Mouse (Mus musculus): Measurements from ENCODE around the gene Tmem132e. TPM values are rescaled to one million over a fixed set of nuclear protein-coding genes. Genes with fewer than 3 reads are reported as not detected.

Tmem132e gene
- polyA plus RNA-seq, 1 experiment from 2014 or later: 0.04 TPM

DNA sequence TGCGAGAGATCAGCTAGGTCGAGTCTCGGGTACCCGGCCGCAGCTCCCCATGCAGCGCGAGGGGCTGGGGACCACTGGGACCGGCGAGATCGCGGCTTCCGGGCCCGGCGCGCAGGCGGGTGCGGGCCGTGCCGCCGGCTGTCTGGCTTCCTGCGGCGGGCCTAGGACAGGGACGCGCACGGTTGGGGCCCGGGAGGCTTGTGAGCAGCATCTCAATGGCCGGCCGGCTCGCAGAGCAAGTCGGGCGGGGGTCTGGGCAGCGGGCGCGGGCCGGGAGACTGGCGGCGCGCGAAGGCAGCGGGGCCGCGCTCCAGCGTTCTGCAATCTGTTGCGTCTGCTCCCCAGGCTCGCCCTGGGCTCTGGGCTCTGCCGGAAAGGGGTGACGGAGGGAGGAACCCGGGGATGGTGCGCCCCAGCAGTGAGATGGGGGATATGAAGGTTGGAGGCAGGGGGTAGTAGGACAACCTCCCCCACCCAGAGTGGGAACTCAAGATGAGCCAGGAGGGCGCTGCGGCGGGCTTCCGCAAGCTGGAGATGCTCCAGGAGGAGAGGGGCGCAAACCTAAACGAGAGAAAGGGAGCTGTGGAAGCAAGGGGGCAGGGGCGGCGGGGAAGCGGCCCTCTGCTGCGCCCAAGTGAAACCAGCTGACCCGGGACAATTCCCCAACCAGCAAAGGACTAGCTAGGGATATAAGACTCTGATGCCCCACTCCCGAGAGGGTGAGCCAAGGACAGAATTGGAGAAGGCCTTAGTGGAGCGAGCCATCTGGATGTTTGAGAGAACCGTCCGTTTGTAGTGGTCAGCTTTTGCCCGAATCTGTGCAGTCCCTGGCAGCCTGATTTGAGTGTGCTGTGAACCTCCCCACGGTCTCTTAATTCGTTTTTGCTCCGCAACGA is 944 bp downstream of the Tmem132e start:
- DNase-seq (ENCODE audit: low read depth, low spot score) (no peak), ATAC-seq (no peak)
- in situ Hi-C loops (cut with MboI; ENCODE audit: low pct_unique_long_range_greater_than_20kb): no loop called here
- no peak for TF ChIP-seq CTCF (IDR thresholded peaks at IDR 0.05)
- POLR2A ChIA-PET: no interaction called here
- peaks cover 75% of the 10 kb centered on the region for H3K27me3 ChIP-seq
- CTCF ChIA-PET: no interaction called here

DNA sequence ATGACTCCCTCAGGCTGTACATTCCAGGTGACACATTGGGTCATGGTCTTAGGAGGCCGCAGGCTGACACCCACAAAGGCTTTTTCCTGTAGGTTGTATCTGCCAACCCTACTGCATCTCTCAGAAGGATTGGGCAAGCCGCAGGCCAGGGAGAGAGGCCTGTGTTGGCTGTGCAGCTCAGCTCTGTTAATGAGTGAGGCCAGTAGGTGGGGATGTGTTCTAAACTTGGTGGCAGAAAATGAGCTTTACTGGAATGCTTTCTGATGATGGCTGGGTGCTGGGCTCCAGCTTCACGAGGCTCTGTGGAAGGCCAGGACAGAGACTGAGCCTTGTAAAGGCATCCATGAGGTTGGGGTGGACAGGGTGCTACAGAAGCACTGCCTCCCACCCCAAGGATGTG is 3.6 kb downstream of the Tmem132e start:
- ChIA-PET POLR2A (no interaction called here), CTCF (no interaction called here)
- in situ Hi-C loops (cut with MboI; ENCODE audit: low pct_unique_long_range_greater_than_20kb): no loop called here
- peaks cover 64% of the 10 kb centered on the region for H3K27me3 ChIP-seq
- ATAC-seq: no peak
- TF ChIP-seq CTCF (IDR thresholded peaks at IDR 0.05): no peak
- DNase-seq (ENCODE audit: low read depth, low spot score): no peak

DNA sequence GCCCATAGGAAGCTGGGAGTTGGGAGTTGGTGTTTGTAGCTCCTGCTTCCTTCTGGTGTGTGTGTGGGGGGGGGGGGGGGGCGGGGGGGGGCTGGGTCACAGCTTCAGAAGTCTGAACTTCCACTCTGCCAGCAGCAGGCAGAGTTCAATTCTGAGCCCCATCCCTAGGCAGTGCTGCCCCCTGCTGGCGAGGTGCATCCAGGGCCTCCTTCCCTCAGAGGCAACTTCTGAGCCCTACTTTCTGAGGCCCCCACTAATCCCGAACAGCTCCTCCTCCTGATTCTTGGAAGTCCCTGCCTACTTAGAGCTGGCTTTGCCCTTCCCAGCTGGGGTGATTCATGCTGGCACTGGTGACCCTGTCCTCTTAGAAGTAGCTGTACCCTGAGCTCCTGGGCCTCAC is 10.9 kb downstream of the Tmem132e start:
- peaks cover 18% of the 10 kb centered on the region for H3K27me3 ChIP-seq
- ATAC-seq: no peak
- ChIA-PET POLR2A (no interaction called here), CTCF (interaction anchor here (0.6 kb wide), 1 partner anchor 79 kb away, joined by 3 read pairs; no protein-coding TSS in a partner anchor)
- TF ChIP-seq CTCF (IDR thresholded peaks at IDR 0.05): no peak
- no peak for DNase-seq (ENCODE audit: low read depth, low spot score)
- in situ Hi-C loops (cut with MboI; ENCODE audit: low pct_unique_long_range_greater_than_20kb): loop anchor here (10.0 kb wide), 1 partner anchor 165 kb away; no protein-coding TSS in a partner anchor

DNA sequence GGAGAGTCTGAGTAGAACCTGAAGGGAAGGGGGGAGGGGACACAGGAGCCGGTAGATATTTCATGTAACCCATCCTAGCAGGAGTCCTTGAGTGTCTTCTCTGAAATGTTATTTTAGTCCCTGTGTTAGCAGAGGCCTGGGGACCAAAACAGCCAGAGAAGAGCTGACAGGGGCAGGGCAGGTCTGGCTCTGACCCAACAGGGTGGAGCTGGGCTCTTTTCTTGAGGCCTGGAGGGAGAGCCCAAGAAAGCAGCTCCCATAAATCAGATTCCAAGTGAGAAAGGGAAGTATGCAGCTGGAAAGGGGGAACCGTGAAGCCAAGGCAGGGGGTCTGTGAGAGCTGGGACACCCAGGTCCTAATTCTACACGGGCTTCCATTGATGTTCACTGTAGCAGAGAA is 16.9 kb downstream of the Tmem132e start:
- DNase-seq (ENCODE audit: low read depth, low spot score) (no peak), ATAC-seq (no peak)
- no peak for TF ChIP-seq CTCF (IDR thresholded peaks at IDR 0.05)
- in situ Hi-C loops (cut with MboI; ENCODE audit: low pct_unique_long_range_greater_than_20kb): loop anchor here (10.0 kb wide), 1 partner anchor 171 kb away; no protein-coding TSS in a partner anchor
- CTCF ChIA-PET: no interaction called here
- H3K27me3 ChIP-seq: peaks cover 18% of the 10 kb centered on the region
- POLR2A ChIA-PET: no interaction called here

DNA sequence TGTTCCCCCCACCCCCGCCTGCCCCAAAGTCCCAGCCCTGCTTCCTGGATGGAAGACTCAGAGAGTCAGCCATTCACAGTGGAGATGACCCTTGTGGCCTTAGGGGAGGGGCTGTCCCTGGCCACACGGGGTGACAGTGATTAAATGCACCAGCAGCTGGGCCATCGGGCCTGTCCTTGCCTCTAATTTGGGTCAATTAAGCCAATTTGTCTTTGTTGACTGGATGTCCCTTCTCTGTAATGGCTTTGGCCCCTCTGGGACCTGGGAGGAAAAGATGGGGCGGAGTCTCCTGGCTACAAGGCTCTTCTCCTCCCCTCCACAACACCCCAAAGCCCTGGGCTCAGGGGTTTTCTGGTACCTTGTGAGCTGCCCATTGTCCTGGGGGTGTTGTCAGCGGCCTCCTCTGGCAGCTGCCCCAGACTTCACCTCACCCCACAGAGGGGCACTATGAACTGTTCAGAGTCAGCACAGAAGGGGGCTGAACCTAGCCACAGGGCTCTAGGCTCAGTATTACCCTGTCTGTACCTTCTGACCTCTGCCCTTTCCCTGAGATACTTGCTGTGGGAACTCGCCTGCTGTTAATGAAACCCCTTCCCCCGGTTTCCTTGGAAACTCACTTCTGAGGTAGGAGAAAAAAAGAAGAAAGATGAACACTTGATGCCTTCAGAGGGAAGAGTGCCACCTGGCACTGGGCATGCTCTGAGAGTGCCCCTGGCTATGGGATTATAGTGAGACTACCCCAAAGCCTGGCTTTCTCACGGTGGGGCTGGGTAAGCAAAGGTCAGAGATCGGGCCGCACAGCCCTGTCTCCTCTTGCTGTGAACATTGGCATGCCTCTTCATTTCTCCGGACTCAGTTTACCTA is 17.9 kb downstream of the Tmem132e start:
- no peak for DNase-seq (ENCODE audit: low read depth, low spot score)
- no peak for ATAC-seq
- ChIA-PET CTCF (no interaction called here), POLR2A (no interaction called here)
- in situ Hi-C loops (cut with MboI; ENCODE audit: low pct_unique_long_range_greater_than_20kb): loop anchor here (10.0 kb wide), 1 partner anchor 172 kb away; no protein-coding TSS in a partner anchor
- TF ChIP-seq CTCF (IDR thresholded peaks at IDR 0.05): no peak
- peaks cover 21% of the 10 kb centered on the region for H3K27me3 ChIP-seq

DNA sequence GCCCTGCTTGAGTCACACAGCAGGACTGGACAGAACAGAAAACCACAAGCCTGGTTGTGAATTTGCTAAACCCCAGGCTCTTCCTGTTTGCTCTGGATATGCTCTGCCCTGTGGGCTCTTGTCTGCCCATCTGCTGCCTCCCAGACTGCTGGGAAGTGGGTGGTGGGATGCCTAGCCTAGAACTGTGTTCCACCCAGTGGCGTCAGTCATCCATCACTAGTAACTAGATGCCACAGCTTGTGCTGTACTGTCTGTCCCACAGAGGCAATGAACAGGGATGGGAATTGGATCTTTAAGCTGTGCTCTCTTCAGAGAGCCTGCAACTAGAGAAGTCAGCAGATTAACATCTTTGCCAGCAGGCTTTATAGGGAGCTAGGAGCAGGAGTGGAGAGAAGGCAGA is 23.8 kb downstream of the Tmem132e start:
- CTCF ChIA-PET: no interaction called here
- H3K27me3 ChIP-seq: peaks cover 36% of the 10 kb centered on the region
- ATAC-seq (no peak), DNase-seq (ENCODE audit: low read depth, low spot score) (no peak)
- in situ Hi-C loops (cut with MboI; ENCODE audit: low pct_unique_long_range_greater_than_20kb): no loop called here
- POLR2A ChIA-PET: no interaction called here
- TF ChIP-seq CTCF (IDR thresholded peaks at IDR 0.05): no peak

DNA sequence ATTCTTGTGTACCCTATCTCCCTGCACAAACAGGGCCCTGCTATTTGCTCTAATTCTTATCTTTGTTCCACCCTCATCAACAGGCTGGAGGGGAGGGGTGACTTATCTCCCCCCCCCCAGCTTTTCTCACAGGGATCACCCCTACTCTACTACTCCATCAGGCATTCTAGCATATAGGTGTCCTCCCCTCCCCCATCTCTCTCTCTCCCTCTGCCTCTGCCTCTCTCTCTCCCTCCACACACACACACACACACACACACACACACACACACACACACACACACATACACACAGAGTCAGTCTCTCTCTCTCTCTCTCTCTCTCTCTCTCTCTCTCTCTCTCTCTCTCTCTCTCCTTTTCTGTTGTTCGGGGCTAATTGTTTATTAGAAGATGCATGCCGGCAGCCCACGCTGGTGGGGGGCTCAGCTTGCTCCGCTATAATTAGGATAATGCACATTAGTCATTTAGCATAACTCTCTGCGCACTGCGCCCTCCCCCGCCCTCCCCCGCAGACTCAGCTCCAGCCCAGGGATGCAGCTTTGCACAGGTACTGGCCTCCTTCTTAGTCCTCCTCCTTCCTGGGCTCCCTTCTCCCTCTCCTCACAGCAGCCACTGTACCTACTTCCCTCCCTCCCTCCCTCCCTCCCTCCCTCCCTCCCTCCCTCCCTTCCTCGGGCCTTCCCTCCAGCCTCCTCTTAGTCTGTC is 29.8 kb downstream of the Tmem132e start:
- ChIA-PET POLR2A (no interaction called here), CTCF (interaction anchor here (1.1 kb wide), 1 partner anchor 9 kb away, joined by 4 read pairs; no protein-coding TSS in a partner anchor)
- H3K27me3 ChIP-seq: peaks cover 30% of the 10 kb centered on the region
- in situ Hi-C loops (cut with MboI; ENCODE audit: low pct_unique_long_range_greater_than_20kb): no loop called here
- ATAC-seq (no peak), DNase-seq (ENCODE audit: low read depth, low spot score) (no peak)
- TF ChIP-seq CTCF (IDR thresholded peaks at IDR 0.05): no peak

DNA sequence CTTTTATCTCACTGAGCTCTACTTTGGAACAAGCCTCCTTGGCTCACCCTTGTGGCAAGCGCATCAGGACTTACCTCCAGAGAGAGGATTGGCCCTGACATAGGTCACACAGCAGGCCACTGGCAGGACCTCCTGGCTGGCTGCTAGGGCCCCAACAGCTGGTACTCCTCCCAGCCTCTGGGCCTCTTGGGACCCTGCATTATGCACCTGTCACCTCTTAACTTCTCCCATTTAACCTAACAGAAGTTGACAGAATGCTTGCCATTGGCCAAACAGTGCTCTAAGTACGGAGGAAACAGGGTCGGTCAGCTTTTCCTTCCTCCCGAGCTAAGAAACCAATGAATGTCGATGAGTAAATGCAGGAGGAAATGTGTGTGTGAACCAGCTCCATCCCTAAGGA is 33.2 kb downstream of the Tmem132e start:
- peaks cover 23% of the 10 kb centered on the region for H3K27me3 ChIP-seq
- in situ Hi-C loops (cut with MboI; ENCODE audit: low pct_unique_long_range_greater_than_20kb): no loop called here
- CTCF ChIA-PET: no interaction called here
- TF ChIP-seq CTCF (IDR thresholded peaks at IDR 0.05): no peak
- POLR2A ChIA-PET: interaction anchor here (0.6 kb wide), 1 partner anchor 100 kb away, joined by 3 read pairs; no protein-coding TSS in a partner anchor
- DNase-seq (ENCODE audit: low read depth, low spot score) (no peak), ATAC-seq (no peak)

DNA sequence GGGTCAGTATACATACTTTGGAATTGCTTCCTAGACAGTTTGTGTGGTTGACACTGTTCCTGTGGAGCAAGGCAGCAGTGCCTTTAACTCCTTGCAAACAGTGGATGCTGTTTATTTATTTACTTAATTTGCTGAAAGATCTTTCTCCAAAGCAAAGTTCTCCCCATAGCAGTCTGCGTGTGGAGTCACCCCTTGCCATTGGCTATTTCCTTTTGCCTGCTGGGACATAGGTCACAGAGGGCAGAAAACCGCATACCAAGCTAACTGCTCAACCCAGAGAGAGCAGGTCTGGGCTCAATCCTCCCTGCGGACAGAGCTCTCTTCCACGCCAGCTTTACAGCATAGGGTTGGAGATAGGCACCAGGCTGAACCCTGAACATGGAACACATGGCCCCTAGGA is 34.8 kb downstream of the Tmem132e start:
- CTCF ChIA-PET: interaction anchor here (0.9 kb wide), 1 partner anchor 12 kb away, joined by 3 read pairs; no protein-coding TSS in a partner anchor
- ATAC-seq: no peak
- peaks cover 19% of the 10 kb centered on the region for H3K27me3 ChIP-seq
- in situ Hi-C loops (cut with MboI; ENCODE audit: low pct_unique_long_range_greater_than_20kb): no loop called here
- no peak for TF ChIP-seq CTCF (IDR thresholded peaks at IDR 0.05)
- no peak for DNase-seq (ENCODE audit: low read depth, low spot score)
- POLR2A ChIA-PET: no interaction called here

DNA sequence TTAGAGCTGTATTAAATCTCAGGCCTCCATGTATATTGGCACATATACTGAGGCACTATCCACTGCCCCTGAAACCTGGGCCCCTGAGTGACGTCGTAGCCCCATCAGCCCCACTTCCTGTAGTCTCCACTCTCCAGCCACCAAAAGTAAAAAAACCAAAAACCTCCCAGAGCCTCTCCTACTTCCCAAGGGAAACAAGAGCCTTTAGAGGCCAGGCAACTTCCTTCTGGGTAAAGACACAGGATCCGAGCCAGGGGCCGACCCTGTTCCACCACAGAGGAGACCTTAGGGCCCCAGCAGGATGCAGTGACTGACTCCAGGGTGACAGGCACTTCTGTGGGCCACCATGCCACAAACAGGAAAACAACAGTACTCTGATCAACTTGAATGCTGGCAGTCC is 40.1 kb downstream of the Tmem132e start:
- ATAC-seq (no peak), DNase-seq (ENCODE audit: low read depth, low spot score) (no peak)
- POLR2A ChIA-PET: no interaction called here
- in situ Hi-C loops (cut with MboI; ENCODE audit: low pct_unique_long_range_greater_than_20kb): no loop called here
- CTCF ChIA-PET: no interaction called here
- no peak for TF ChIP-seq CTCF (IDR thresholded peaks at IDR 0.05)
- H3K27me3 ChIP-seq: peaks cover 42% of the 10 kb centered on the region
